Mouse (Mus musculus) neural tube, embryonic 11.5 days (tissue): Measurements from ENCODE around the gene Psmd1. TPM values are rescaled to one million over a fixed set of nuclear protein-coding genes. Genes with fewer than 3 reads are reported as not detected.

Source experiments
- ATAC-seq: fragments of 200-750 bp; cut with Nextera tagmentation; 2 replicates; pipeline ENCODE4 v1.8.0; 2017; ENCODE audit warnings: moderate number of reproducible peaks, mild to moderate bottlenecking, moderate TSS enrichment, moderate library complexity; ENCODE audit not compliant: insufficient read depth, low FRiP score, low TSS enrichment
- DNase-seq: peaks from one replicate; pipeline ENCODE4 v3.0.0-alpha.2; 2015; ENCODE audit warnings: low spot score
- H3K27ac ChIP-seq: fragments of 300-500 bp; sonication (generic); 2 replicates; pipeline ENCODE4 v1.5.1; 2014; ENCODE audit warnings: low read depth, mild to moderate bottlenecking, low read length
- H3K27me3 ChIP-seq: fragments of 300-500 bp; sonication (generic); 2 replicates; pipeline ENCODE4 v1.6.1; 2014; ENCODE audit warnings: mild to moderate bottlenecking, low read length, mixed read lengths; ENCODE audit not compliant: control insufficient read depth, insufficient read depth
- H3K36me3 ChIP-seq: fragments of 300-500 bp; sonication (generic); 2 replicates; pipeline ENCODE4 v1.6.1; 2014; ENCODE audit warnings: mild to moderate bottlenecking, low read length, moderate library complexity, mixed read lengths; ENCODE audit not compliant: control insufficient read depth, insufficient read depth
- H3K4me1 ChIP-seq: fragments of 300-500 bp; sonication (generic); 2 replicates; pipeline ENCODE4 v1.6.1; 2014; ENCODE audit warnings: low read length, mixed read lengths; ENCODE audit not compliant: control insufficient read depth, insufficient read depth
- H3K4me2 ChIP-seq: fragments of 300-500 bp; sonication (generic); 2 replicates; pipeline ENCODE4 v1.6.1; 2014; ENCODE audit warnings: low read depth, mild to moderate bottlenecking, moderate library complexity
- H3K4me3 ChIP-seq: fragments of 300-500 bp; sonication (generic); 2 replicates; pipeline ENCODE4 v1.5.1; 2014; ENCODE audit warnings: low read depth, low read length
- H3K9ac ChIP-seq: fragments of 300-500 bp; sonication (generic); 2 replicates; pipeline ENCODE4 v1.6.1; 2014; ENCODE audit warnings: mild to moderate bottlenecking, low read length
- H3K9me3 ChIP-seq: fragments of 300-500 bp; sonication (generic); 2 replicates; pipeline ENCODE4 v1.6.1; 2016; ENCODE audit warnings: low read length; ENCODE audit not compliant: control insufficient read depth
- WGBS: fragments of 180-500 bp; shearing (Covaris S2); extraction: QIAGEN DNeasy Blood & Tissue Kit; methylation state at CpG from one replicate; pipeline ENCODE4 v1.1.7; 2014; 5-methylcytosine and 5-hydroxymethylcytosine counted together
- polyA plus RNA-seq: library from polyadenylated mRNA; unstranded; fragments of >200 nt; fragmentation: Nextera tagmentation; extraction: Ambion mirVana; gene quantifications from 2 replicates; pipeline ENCODE4 v1.2.1, GENCODE M21; 2014

Gene Psmd1
- polyA plus RNA-seq, 1 experiment from 2014 or later = 249 TPM

- Histone ChIP-seq H3K9me3 (no peaks in the 10 kb centered on the region), H3K27ac (no peak overlapping the region), H3K36me3 (no peaks in the 10 kb centered on the region; the same call in 1 of the 2 replicates), H3K9ac (no peak overlapping the region), H3K27me3 (no peaks in the 10 kb centered on the region), H3K4me1 (peaks cover 3% of the 10 kb centered on the region), H3K4me2 (no peak overlapping the region), H3K4me3 (no peak overlapping the region)
- no peak for ATAC-seq
- DNase-seq = no peak
- 92% methylated on average over 5 of the region's 5 CpGs for WGBS
Measured at GRCm38 (mm10) chr1:86160479-86160878, 96.3 kb downstream of the Psmd1 start.

DNA sequence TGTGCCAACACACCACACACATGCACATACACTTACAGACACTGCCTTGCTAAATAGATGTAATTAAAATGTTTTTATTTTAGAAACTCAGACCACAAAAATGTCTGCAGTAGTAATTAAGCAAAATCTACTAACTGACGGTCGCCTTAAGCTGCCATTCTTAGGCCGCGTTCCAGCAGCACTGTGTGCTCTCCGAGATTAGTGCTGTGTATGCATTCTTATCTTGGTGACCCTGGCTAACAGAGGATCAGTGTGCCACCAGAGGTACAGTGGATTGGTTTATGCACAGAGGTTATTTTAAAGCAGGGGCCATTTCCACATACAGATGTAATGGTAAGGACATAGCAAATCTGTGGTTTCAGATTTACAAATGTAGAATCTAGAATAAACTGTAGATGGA lies 96.9 kb downstream of the Psmd1 start:
- Histone ChIP-seq H3K4me1 (no peaks in the 10 kb centered on the region), H3K36me3 (no peaks in the 10 kb centered on the region; the same call in 1 of the 2 replicates), H3K4me3 (no peak overlapping the region), H3K27me3 (no peaks in the 10 kb centered on the region), H3K4me2 (no peak overlapping the region), H3K9ac (no peak overlapping the region), H3K9me3 (no peaks in the 10 kb centered on the region), H3K27ac (no peak overlapping the region)
- no peak for ATAC-seq
- WGBS = 97% methylated on average over 5 of the region's 5 CpGs
- no peak for DNase-seq

DNA sequence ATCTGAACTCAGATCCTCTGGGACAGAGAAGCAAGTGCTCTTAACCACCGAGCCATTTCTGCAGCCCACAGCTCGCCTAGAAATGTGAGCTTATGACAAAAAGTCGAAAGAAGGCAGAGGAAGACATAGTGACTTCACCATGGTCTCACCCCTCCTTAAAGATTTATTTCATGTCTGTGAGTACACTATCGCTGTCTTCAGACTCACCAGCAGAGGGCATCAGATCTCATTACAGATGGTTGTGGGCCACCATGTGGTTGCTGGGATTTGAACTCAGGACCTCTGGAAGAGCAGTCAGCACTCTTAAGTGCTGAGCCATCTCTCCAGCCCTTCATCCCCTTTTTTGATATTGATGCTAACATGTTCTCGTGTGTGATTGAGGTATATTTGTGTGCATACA lies 110.4 kb downstream of the Psmd1 start:
- Histone ChIP-seq H3K9ac (no peak overlapping the region), H3K4me3 (no peak overlapping the region), H3K27me3 (no peaks in the 10 kb centered on the region), H3K36me3 (peaks cover 2% of the 10 kb centered on the region; the same call in 1 of the 2 replicates), H3K9me3 (no peaks in the 10 kb centered on the region), H3K27ac (no peak overlapping the region), H3K4me2 (no peak overlapping the region), H3K4me1 (no peaks in the 10 kb centered on the region)
- 93% methylated on average over 5 of the region's 5 CpGs for WGBS
- DNase-seq (no peak), ATAC-seq (no peak)

- Histone ChIP-seq H3K9me3 (no peaks in the 10 kb centered on the region), H3K4me1 (no peaks in the 10 kb centered on the region), H3K27me3 (no peaks in the 10 kb centered on the region), H3K27ac (no peak overlapping the region), H3K4me2 (no peak overlapping the region), H3K9ac (no peak overlapping the region), H3K36me3 (peaks cover 2% of the 10 kb centered on the region; the same call in 1 of the 2 replicates), H3K4me3 (no peak overlapping the region)
- DNase-seq (no peak), ATAC-seq (no peak)
- 50% methylated on average over 2 of the region's 2 CpGs for WGBS
Measured at GRCm38 (mm10) chr1:86176066-86176465, 111.9 kb downstream of the Psmd1 start.

GRCm38 (mm10) chr1:86178462-86179253 lies 114.5 kb downstream of the Psmd1 start:
- Histone ChIP-seq H3K27me3 (no peaks in the 10 kb centered on the region), H3K4me1 (no peaks in the 10 kb centered on the region), H3K9ac (no peak overlapping the region), H3K4me3 (no peak overlapping the region), H3K4me2 (no peak overlapping the region), H3K9me3 (no peaks in the 10 kb centered on the region), H3K27ac (no peak overlapping the region), H3K36me3 (peaks cover 2% of the 10 kb centered on the region; the same call in 1 of the 2 replicates)
- DNase-seq (peak; percentile 84), ATAC-seq (peak; percentile 71)
- WGBS = 48% methylated on average over 7 of the region's 7 CpGs

DNA sequence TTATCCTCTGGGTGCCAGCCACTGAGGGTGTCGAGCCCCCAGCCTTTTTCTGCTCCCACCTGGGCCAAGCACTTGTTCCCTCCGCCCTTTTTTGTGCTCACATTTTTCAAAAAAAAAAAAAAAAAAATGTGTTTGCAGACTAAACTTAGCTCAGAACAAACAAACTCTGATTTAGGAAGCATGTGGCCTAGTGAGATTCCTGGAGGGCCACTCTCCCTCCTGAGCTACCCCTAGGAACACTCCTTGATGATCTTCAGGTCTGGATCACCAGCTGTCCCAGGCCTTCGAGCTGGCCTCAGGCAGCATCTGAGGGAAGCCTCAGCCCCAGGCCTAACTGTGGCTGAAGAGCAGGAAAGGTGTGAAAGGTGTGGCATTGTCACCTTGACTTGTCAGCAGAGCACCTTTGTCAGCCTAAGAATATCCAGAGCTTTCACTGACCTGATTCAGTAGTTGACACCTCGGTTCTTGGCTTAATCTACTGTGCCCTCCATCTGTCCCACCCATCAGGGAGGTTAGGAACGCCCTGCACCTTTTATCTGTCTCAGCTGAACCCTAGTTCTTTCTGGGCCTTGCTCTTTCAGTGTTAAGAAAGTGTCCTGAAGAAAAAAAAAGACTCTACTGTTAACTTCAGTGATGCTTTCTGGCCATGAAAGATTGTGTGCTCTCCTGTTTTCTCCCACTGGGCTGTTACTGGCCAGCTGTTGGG lies 118.0 kb downstream of the Psmd1 start:
- WGBS = 84% methylated on average over 5 of the region's 5 CpGs
- ATAC-seq (no peak), DNase-seq (no peak)
- H3K4me2 ChIP-seq = no peak overlapping the region
- no peaks in the 10 kb centered on the region for H3K9me3 ChIP-seq
- H3K27ac ChIP-seq = no peak overlapping the region
- no peak overlapping the region for H3K9ac ChIP-seq
- H3K4me3 ChIP-seq = no peak overlapping the region
- no peaks in the 10 kb centered on the region for H3K36me3 ChIP-seq
- no peaks in the 10 kb centered on the region for H3K27me3 ChIP-seq
- no peaks in the 10 kb centered on the region for H3K4me1 ChIP-seq

GRCm38 (mm10) chr1:86183577-86184263 lies 119.5 kb downstream of the Psmd1 start:
- ATAC-seq = no peak
- DNase-seq = no peak
- no peak overlapping the region for H3K4me3 ChIP-seq
- no peaks in the 10 kb centered on the region for H3K27me3 ChIP-seq
- no peak overlapping the region for H3K4me2 ChIP-seq
- no peaks in the 10 kb centered on the region for H3K4me1 ChIP-seq
- WGBS = 80% methylated on average over 4 of the region's 4 CpGs
- H3K9ac ChIP-seq = no peak overlapping the region
- no peaks in the 10 kb centered on the region for H3K36me3 ChIP-seq
- H3K27ac ChIP-seq = no peak overlapping the region
- no peaks in the 10 kb centered on the region for H3K9me3 ChIP-seq

GRCm38 (mm10) chr1:86186762-86187161 lies 122.6 kb downstream of the Psmd1 start:
- WGBS = 92% methylated on average over 7 of the region's 7 CpGs
- H3K27me3 ChIP-seq = no peaks in the 10 kb centered on the region
- DNase-seq (no peak), ATAC-seq (no peak)
- H3K9me3 ChIP-seq = no peaks in the 10 kb centered on the region
- H3K36me3 ChIP-seq = 0 out of 2 replicates have a peak, but pooled peaks cover 2% of the 10 kb centered on the region
- H3K27ac ChIP-seq = no peak overlapping the region
- no peak overlapping the region for H3K4me3 ChIP-seq
- no peak overlapping the region for H3K9ac ChIP-seq
- H3K4me1 ChIP-seq = no peaks in the 10 kb centered on the region
- no peak overlapping the region for H3K4me2 ChIP-seq
